Mouse (Mus musculus) gastrocnemius, postnatal 4 days (tissue): ENCODE results near the gene Ctnnd2. TPM values are rescaled to one million over a fixed set of nuclear protein-coding genes. Genes with fewer than 3 reads are reported as not detected.

Experiments
- DNase-seq, 2 experiments: peaks; one replicate each; pipeline ENCODE4 v3.0.0; 2021 to 2022; ENCODE audit warnings: low spot score in 2 of 2, mixed read lengths in 2 of 2
- total RNA-seq, 2 experiments: library from RNA; stranded (reverse); gene quantifications; 2 replicates each; pipeline ENCODE4 v1.2.3; 2021

Gene Ctnnd2
- total RNA-seq, 2 experiments from 2014 or later: 0.27 to 0.36 TPM

DNA sequence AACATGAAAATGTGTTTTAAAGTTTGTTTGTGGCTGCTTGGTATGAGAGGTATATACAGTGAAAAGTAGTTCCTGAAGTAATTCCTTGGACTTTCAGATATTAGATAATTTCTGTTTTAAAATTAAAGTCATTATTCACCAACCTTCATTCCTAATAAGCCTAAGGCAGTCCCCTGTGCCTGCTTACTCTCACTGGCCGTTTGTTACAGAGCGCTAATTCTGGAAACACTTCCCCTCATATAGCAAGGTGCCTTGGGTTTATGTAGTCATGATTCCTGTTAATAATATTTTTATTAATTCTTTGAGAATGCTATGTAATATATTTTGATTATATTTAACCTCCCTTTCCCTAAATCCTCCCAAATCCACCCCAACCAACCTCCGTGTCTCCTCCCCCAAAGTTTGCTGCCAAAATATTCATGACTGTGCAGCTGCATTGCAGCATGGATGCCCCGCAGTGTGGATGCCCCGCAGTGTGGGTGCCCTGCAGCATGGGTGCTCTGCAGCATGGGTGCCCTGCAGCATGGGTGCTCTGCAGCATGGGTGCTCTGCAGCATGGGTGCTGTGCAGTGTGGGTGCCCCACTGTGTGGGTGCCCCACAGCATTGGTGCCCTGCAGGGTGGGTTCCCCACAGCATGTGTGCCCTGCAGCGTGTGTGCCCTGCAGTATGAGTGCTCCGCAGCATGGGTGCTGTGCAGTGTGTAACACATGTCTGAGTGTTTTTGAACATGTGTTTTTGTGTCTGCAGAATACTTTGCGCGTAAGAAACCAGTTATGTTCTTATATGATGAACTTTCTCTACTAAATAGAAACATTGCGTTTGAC, 63.0 kb downstream of the Ctnnd2 start:
- no peak for DNase-seq

DNA sequence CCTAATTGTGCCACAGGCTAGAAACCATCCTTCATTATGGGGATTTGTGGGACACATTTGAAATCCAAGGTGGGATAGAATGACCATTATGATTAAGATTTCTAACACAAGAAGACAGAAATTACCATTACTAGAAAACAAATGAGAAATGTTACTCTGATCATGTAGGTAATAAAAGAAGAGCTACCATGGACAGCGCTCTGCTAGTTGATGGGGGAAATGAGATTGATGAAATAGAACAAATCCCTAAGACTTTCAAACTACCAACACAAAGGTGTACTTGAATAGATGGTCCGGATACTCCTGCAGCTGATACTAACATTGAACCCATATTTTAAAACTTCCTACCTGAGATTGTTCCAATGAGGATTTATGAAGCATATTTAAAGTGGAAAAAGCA, 68.5 kb downstream of the Ctnnd2 start:
- DNase-seq: no peak

- DNase-seq: no peak
Measured at GRCm38 (mm10) chr15:30268822-30269221, 96.4 kb downstream of the Ctnnd2 start.

DNA sequence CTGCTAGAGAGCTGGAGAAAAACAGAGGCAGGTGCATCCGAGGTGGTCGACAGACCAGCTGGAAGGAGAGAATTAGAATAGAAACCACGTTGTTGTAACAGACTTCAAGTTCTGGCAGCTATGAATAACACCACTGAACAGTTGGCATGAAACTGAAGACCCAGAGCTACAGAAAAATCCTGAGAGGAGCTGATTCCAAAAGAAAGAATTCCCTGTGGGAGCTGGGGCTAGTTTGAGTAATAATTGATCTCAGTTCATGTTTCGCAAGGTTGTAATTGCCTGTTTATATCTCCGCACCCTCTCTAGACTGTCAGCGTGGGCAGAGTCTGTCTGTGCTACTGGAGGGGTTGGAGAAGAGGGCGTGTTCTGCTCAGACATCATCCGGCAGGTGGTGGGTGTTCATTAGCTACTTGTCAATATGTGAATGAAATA, 98.8 kb downstream of the Ctnnd2 start:
- no peak for DNase-seq

GRCm38 (mm10) chr15:30272326-30272725, 99.9 kb downstream of the Ctnnd2 start:
- no peak for DNase-seq

GRCm38 (mm10) chr15:30275721-30276120, 103.3 kb downstream of the Ctnnd2 start:
- DNase-seq: no peak

- DNase-seq: no peak
Measured at GRCm38 (mm10) chr15:30276691-30277090, 104.3 kb downstream of the Ctnnd2 start.

GRCm38 (mm10) chr15:30278610-30279009, 106.2 kb downstream of the Ctnnd2 start:
- no peak for DNase-seq

DNA sequence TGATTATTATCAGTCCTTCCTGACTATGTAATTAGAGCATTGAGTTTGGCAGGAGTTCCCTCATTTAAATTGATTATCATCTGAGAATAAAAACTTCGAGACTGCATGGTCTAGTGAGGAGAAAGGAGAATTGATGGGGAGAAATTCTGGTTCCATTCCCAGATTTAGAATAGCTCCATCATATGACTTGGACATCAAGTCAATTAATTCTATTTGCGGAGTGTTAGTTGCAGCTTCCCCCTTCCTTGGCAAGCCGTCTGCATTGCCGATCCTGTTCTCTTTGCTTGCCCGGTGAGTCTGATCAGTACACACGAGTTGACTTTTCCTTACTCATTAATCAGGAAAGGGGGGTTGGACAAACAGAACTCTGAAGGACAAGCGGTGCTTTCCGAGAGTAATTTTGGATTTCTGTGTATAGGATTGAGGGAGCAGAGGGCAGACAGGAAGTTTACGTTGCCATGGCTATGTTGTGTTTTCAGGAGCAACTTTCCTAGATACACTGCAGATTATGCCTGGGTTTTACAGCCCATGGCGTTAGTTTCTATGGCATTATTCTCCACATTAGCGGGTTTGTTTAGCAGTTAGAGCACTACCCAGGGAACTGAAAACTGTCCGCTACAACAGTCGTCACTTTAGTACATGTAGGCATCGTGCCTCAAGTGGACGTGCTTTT, 113.3 kb downstream of the Ctnnd2 start:
- DNase-seq: no peak

GRCm38 (mm10) chr15:30286245-30286642, 113.9 kb downstream of the Ctnnd2 start:
- DNase-seq: no peak

DNA sequence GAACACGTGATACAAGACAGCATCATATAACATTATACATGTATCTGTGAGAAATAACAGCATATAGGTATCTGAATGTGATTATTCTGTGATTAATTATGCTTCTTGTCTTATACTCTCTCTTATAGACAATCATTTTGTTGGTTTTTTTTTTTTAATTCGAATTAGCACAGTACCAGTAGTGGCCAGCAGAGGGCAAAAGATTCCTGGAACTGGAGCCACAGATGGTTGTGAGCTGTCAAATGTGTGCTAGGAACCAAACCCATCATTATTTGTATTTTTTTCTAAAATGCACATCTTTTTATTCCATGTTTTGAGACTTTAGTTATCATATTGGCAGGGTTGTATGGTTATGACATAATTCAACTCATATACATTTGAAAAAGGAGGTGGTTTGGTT, 130.4 kb downstream of the Ctnnd2 start:
- DNase-seq: no peak

DNA sequence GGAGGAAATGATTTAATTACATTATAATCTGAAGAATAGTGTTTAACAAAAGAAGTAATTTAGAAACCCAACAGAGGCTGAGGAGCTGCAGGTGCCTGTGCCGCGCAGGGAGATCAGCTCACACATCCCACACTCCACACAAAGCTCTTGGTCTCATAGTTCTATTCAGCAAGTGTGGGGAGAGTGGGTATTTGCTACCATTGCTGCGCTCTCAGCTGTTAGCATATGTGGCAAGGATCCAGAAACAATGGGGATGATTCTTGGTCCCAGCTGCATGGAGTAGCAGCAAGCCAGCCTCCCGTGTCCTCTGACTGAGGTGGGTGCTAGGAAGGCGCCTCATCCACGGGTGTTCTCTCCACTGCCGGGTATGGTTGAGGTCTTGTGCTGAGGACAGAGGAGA, 134.0 kb downstream of the Ctnnd2 start:
- DNase-seq: no peak

- no peak for DNase-seq
Measured at GRCm38 (mm10) chr15:30322543-30322942, 150.2 kb downstream of the Ctnnd2 start.

GRCm38 (mm10) chr15:30333336-30334310, 161.2 kb downstream of the Ctnnd2 start:
- no peak for DNase-seq

GRCm38 (mm10) chr15:30338585-30339197, 166.3 kb downstream of the Ctnnd2 start:
- no peak for DNase-seq

DNA sequence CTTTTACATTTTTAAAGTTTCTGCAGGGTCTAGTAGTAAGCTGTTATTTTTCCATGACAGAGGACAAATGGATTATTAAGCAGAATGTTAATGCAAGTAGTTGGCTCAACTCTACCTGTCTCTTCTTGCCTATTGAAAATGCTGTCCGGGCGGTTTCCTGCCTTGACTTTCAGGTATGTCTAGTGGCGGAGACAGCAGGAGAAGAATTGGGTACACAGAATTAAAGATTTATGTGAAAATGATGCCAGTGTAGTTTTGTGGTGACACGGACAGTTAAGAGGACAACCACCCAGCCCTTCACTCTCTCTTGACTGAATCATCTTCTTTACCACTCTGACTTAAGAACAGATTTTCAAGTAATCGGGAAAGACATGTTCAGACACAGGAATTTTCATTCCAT, 173.4 kb downstream of the Ctnnd2 start:
- no peak for DNase-seq

GRCm38 (mm10) chr15:30364491-30364890, 192.1 kb downstream of the Ctnnd2 start:
- DNase-seq: no peak

GRCm38 (mm10) chr15:30369997-30370396, 197.6 kb downstream of the Ctnnd2 start:
- DNase-seq: no peak

DNA sequence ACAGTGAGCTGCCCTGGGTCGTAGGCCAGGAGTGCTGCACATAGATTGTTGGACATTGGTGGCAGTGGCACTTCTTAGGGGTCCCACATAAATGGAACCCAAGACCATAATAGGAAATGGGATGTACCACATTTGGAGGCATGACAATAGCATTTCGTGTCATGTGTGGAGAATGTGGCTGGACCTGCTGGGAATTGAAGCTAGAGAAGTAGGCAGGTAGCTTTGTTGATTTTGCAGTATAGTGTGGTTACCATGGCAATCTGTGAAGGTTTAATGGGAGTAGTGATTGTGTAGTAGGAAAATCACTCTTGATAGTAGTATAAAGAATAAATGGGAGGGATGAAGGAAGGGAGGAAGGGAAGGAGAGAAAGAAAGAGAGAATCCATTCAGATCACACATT, 198.8 kb downstream of the Ctnnd2 start:
- no peak for DNase-seq

GRCm38 (mm10) chr15:30373654-30374215, 201.3 kb downstream of the Ctnnd2 start:
- no peak for DNase-seq

DNA sequence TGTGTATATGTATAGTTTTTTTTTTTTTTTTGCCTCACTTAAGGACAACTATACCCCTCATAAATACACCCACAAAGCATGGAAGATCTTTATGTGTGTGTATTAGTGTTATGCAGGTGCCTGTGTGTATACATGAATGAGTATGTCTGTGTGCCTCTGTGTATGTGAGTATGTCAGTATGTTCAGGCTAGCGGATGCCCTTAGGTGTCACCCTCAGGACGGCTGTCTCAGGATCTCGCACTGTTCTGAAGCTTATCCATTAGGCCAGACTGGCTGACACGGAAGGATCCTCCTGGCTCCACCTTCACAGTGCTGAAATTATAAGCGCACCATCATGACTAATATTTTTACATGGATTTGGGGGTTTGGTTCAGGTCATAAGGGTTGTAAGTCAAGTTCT, 202.5 kb downstream of the Ctnnd2 start:
- no peak for DNase-seq
